Mouse (Mus musculus) Patski (cell line): ENCODE results near the gene Ap1s1. TPM values are rescaled to one million over a fixed set of nuclear protein-coding genes. Genes with fewer than 3 reads are reported as not detected.

ENCODE experiments used
- ATAC-seq: fragments of 100-300 bp; one replicate; pipeline ENCODE4 v1.8.0; 2021
- CTCF ChIA-PET: fragments of 350-600 bp; sonication (Branson Sonifier 250); formaldehyde crosslinking; loops from one replicate; lab custom pipeline; 2022; ENCODE audit warnings: inconsistent platforms; lab: Charles Lee
- POLR2A ChIA-PET: fragments of 350-600 bp; sonication (Branson Sonifier 250); formaldehyde crosslinking; loops from one replicate; lab custom pipeline; 2022; ENCODE audit warnings: antibody characterized with exemption, inconsistent platforms; lab: Charles Lee
- DNase-seq: peaks from one replicate; pipeline ENCODE4 v3.0.0-alpha.2; 2011; ENCODE audit warnings: low read depth, low spot score
- H3K27me3 ChIP-seq: fragments of 371-371 bp; one replicate; pipeline ENCODE4 v1.5.1; 2021
- CTCF ChIP-seq: fragments of 100-300 bp; IDR thresholded peaks from one replicate; pipeline ENCODE4 v1.5.1; 2021
- in situ Hi-C: fragments of 300-500 bp; cut with MboI; formaldehyde crosslinking; loops from 3 replicates; pipeline ENCODE4 v1.11.1; 2018; ENCODE audit warnings: low pct_unique_long_range_greater_than_20kb, mixed read lengths
- polyA plus RNA-seq: library from polyadenylated mRNA; unstranded; gene quantifications from one replicate; pipeline ENCODE4 v1.2.3, GENCODE M21; 2021

Ap1s1 gene
- polyA plus RNA-seq, 1 experiment from 2014 or later, result 240 TPM

DNA sequence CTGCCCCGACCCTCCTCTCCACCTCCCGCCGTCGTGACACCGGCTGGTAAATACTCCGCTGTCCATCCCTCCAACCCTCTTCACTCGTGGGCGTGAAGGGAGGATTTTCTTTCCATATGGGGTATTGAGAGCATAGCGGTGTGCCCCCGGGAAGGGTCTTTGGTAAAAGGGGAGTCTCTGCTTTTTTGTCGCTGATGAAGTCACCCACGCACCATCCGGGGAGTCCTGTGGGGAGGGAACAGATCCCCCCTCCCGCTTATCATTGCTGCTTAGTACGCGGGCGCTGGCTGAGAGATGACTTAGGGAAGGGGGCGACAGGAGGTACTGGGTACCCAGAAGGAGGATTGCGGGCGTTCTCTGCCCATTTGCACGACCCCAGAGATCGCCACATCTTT lies 15.5 kb downstream of the Ap1s1 start:
- ATAC-seq, result no peak
- DNase-seq, result no peak
- in situ Hi-C loops, result loop anchor here (5.0 kb wide), 1 partner anchor 42 kb away; the partner anchor contains the start of gene Serpine1
- POLR2A ChIA-PET, result interaction anchor here (1.5 kb wide), 1 partner anchor 15 kb away, joined by 7 read pairs; the partner anchor contains the start of gene Ap1s1
- TF ChIP-seq CTCF, result no peak
- no peaks in the 10 kb centered on the region for H3K27me3 ChIP-seq
- CTCF ChIA-PET, result no interaction called here

- ATAC-seq, result peak; percentile 22
- DNase-seq, result peak; percentile 82
- ChIA-PET CTCF (no interaction called here), POLR2A (no interaction called here)
- TF ChIP-seq CTCF, result no peak
- in situ Hi-C loops, result loop anchor here (5.0 kb wide), 1 partner anchor 42 kb away; the partner anchor contains the start of gene Serpine1
- H3K27me3 ChIP-seq, result no peaks in the 10 kb centered on the region
Observed at GRCm38 (mm10) chr5:137029643-137030415, 16.1 kb downstream of the Ap1s1 start.

GRCm38 (mm10) chr5:137029273-137029585 lies 16.7 kb downstream of the Ap1s1 start:
- ATAC-seq (no peak), DNase-seq (no peak)
- in situ Hi-C loops, result no loop called here
- ChIA-PET CTCF (no interaction called here), POLR2A (no interaction called here)
- no peaks in the 10 kb centered on the region for H3K27me3 ChIP-seq
- TF ChIP-seq CTCF, result no peak

GRCm38 (mm10) chr5:137028561-137029272 lies 17.2 kb downstream of the Ap1s1 start:
- no peak for TF ChIP-seq CTCF
- DNase-seq, result no peak
- no peak for ATAC-seq
- no peaks in the 10 kb centered on the region for H3K27me3 ChIP-seq
- POLR2A ChIA-PET, result no interaction called here
- CTCF ChIA-PET, result interaction anchor here (1.5 kb wide), 1 partner anchor 75 kb away, joined by 3 read pairs; no protein-coding TSS in a partner anchor
- in situ Hi-C loops, result no loop called here

DNA sequence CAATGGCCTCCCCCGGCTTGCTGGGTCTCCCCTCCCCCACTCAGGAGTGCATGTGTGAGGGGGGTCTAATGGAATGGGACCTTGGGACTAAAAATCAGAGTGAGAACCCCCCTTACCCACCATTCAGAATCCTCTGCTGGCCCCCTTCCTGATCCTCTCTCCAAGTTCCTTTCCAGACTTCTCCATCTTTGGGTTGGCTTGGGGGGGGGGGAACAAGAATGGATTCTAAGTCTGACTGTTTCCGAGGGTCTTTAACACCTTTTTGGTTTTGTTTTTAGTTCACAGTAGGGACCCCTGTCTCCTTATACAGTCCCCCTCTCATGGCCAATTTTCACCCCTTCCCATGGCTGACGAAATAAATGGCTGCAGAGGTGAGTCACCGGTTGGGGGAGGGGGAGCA lies 19.8 kb downstream of the Ap1s1 start, which contains the start of gene Vgf:
Gene Vgf (plus strand): TSS at position 301 of the 400 bp plus-strand sequence.
- in situ Hi-C loops, result no loop called here
- POLR2A ChIA-PET, result interaction anchor here (0.7 kb wide), 1 partner anchor 45 kb away, joined by 6 read pairs; no protein-coding TSS in a partner anchor
- ATAC-seq (no peak), DNase-seq (no peak)
- no peaks in the 10 kb centered on the region for H3K27me3 ChIP-seq
- CTCF ChIA-PET, result no interaction called here
- no peak for TF ChIP-seq CTCF

DNA sequence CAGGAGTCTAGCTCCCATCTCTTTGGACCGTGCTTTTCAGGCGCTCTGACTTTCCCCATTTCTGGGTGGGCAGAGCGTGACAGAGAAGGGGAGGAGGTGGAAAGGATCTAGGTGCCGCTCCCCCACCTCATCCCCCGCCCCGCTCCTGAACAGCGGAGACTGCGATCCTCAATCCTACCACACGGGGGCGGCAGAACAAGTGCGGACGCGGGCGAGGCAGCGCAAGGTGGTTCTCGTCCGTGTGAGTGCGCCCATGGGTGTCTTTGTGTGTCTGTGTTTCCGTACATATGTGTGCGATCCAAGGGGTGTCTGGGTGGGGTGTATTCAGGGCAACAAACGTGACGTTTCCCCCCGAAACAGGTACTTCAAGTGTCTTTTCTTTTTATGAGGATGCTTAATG lies 20.8 kb downstream of the Ap1s1 start:
- TF ChIP-seq CTCF, result no peak
- ATAC-seq (peak; percentile 22), DNase-seq (no peak)
- POLR2A ChIA-PET, result no interaction called here
- CTCF ChIA-PET, result interaction anchor here (0.7 to 1.8 kb wide), 6 partner anchors 15 to 91 kb away, joined by 3 to 5 read pairs (median 4); partner anchors contain the start of genes Ap1s1 and Trim56
- in situ Hi-C loops, result no loop called here
- H3K27me3 ChIP-seq, result no peaks in the 10 kb centered on the region

- ATAC-seq, result no peak
- TF ChIP-seq CTCF, result no peak
- CTCF ChIA-PET, result interaction anchor here (0.7 to 1.8 kb wide), 8 partner anchors 15 to 91 kb away, joined by 3 to 5 read pairs (median 4); partner anchors contain the start of genes Ap1s1 and Trim56
- POLR2A ChIA-PET, result no interaction called here
- DNase-seq, result no peak
- in situ Hi-C loops, result loop anchor here (5.0 kb wide), 1 partner anchor 83 kb away; no protein-coding TSS in a partner anchor
- no peaks in the 10 kb centered on the region for H3K27me3 ChIP-seq
Observed at GRCm38 (mm10) chr5:137024318-137024717, 21.6 kb downstream of the Ap1s1 start.

DNA sequence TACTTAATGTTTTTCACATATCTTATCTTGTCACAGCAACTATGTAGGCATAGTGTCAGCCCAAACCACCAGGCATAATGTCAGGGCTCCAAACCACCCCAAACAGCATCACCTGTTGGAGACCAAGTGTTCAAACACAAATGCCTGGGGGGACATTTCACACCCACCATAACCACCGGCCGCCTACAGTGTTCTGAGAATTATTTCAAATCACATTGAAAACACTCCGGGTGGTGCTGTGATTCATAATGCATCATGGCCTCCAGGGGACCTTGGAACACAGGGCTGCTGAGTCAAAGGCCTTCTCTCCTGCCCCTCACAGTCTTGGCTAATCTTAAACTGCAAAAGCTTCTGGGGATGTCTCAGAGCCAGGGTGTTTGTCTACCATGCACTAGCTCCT lies 30.0 kb downstream of the Ap1s1 start:
- ChIA-PET CTCF (no interaction called here), POLR2A (interaction anchor here (0.5 kb wide), 1 partner anchor 52 kb away, joined by 3 read pairs; no protein-coding TSS in a partner anchor)
- peak; percentile 58 for ATAC-seq
- peak; percentile 60 for TF ChIP-seq CTCF
- peak; percentile 97 for DNase-seq
- in situ Hi-C loops, result no loop called here
- H3K27me3 ChIP-seq, result no peaks in the 10 kb centered on the region

DNA sequence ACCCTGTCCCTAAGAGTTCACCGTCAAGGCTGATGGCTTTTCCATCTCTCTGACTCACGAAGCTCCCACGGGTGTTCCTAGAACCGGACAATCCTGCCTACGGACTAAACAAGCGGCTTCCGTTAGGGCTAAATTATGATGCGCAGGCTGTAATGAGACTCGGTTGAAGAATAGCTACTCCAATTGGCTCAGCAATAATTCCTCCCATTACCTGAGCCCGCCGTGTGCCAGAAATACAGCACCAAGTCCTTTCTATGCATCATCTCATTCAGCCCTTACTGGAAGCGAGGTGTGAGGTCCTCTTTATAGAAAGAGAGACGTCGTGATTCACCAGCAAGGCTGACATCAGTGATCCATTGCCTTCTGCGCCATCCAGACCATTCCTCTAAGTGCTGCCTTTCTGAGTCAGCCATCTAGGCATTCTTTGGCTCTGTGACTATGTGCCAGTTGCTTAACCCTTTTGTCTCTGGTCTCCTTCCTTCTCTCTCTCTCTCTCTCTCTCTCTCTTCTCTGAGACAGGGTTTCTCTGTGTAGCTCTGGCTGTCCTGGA lies 33.5 kb downstream of the Ap1s1 start:
- no peak for TF ChIP-seq CTCF
- POLR2A ChIA-PET, result interaction anchor here (1.0 kb wide), 1 partner anchor 26 kb away, joined by 3 read pairs; the partner anchor contains the start of gene Plod3
- peak; percentile 83 for DNase-seq
- peak; percentile 83 for ATAC-seq
- CTCF ChIA-PET, result interaction anchor here (1.1 to 1.4 kb wide), 2 partner anchors 91 to 101 kb away, joined by 3 to 4 read pairs; no protein-coding TSS in a partner anchor
- in situ Hi-C loops, result no loop called here
- H3K27me3 ChIP-seq, result no peaks in the 10 kb centered on the region

GRCm38 (mm10) chr5:137009988-137010387 lies 35.9 kb downstream of the Ap1s1 start:
- no peak for ATAC-seq
- CTCF ChIA-PET, result interaction anchor here (0.9 to 1.9 kb wide), 8 partner anchors 10 to 96 kb away, joined by 3 to 6 read pairs (median 4); no protein-coding TSS in a partner anchor
- POLR2A ChIA-PET, result interaction anchor here (1.0 kb wide), 1 partner anchor 23 kb away, joined by 4 read pairs; the partner anchor contains the start of gene Plod3
- no peak for DNase-seq
- in situ Hi-C loops, result no loop called here
- peak; percentile 85 for TF ChIP-seq CTCF
- H3K27me3 ChIP-seq, result no peaks in the 10 kb centered on the region
